Mouse (Mus musculus) heart, embryonic 10.5 days (tissue): ENCODE measurements around the gene Ksr1. TPM values are rescaled to one million over a fixed set of nuclear protein-coding genes. Genes with fewer than 3 reads are reported as not detected.

Experiments used
- polyA plus RNA-seq: library from polyadenylated mRNA; unstranded; fragments of >200 nt; fragmentation: Nextera tagmentation; extraction: Ambion mirVana; gene quantifications from 2 replicates; pipeline ENCODE4 v1.2.1, GENCODE M21; 2016

Gene Ksr1
- polyA plus RNA-seq, 1 experiment from 2014 or later = 1.9 TPM

Other genes starting within 250 kb of the Ksr1 start
- 0.15 and 0.44 TPM in 2 replicates for gene Nos2, start 225.6 kb downstream of the Ksr1 start, polyA plus RNA-seq
- 11.6 and 29.8 TPM in 2 replicates for gene Lgals9, start 161.5 kb downstream of the Ksr1 start, polyA plus RNA-seq
- 169 and 203 TPM in 2 replicates for gene Wsb1, start 108.3 kb upstream of the Ksr1 start, polyA plus RNA-seq
- gene Gm9964, start 150.5 kb upstream of the Ksr1 start, polyA plus RNA-seq = 0.21 TPM in 1 of 2 replicates, not detected in the other
- gene Nf1, start 193.3 kb upstream of the Ksr1 start, polyA plus RNA-seq = 4.1 and 5.1 TPM in 2 replicates